Mouse (Mus musculus): ENCODE measurements at regions not wholly inside any gene's neighbourhood (a gene's known extent, or its start where the extent isn't known, plus 50 kb on each side); places are given as distances from the start of the nearest gene placed in this dataset.

DNA sequence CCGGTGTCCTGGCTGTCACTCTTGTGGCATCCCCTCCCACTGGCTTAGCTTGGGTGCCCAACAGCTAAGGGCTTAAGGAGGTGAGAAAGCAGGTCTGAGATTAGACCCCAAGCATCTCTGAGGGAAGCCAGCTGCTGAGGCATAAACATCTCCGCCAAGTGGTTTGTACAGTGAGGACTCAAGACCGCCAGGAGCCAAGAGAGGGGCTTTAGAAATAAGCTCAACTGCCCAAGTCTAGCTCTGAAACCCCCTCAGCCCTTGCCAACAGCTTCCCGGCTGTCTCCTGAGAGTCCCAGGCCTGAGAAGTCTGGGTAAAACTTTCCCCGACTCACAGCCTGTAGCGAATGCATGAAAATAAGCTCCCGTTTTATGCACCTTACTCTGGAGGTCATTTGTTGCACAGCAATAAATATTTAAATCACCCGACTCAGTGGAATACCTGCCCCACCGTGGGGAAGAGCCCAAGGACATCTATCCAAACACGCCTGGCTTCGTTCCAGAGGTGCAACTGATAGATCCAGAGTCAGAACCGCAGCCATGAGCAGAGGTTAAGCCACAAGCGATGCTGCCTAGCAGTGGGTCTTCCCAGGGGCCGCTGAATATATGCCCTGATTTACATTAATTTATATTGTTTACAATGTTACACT lies 100.1 kb upstream of the Slc44a1 start:
- TF ChIP-seq TBP (IDR thresholded peaks at IDR 0.05; ENCODE audit: low read depth, low read length): no peak
- no peak for TF ChIP-seq CHD1 (IDR thresholded peaks at IDR 0.05; ENCODE audit: low read depth, low read length)
- no peak for TF ChIP-seq POLR2A (IDR thresholded peaks at IDR 0.05; ENCODE audit: control insufficient read depth in 1 of 2, insufficient read depth in 1 of 2, low read depth in 1 of 2, low read length in 2 of 2, poor library complexity in 1 of 2)
- no peak for TF ChIP-seq TAL1 (IDR thresholded peaks at IDR 0.05; ENCODE audit: low read length)
- no peak for TF ChIP-seq NELFE (IDR thresholded peaks at IDR 0.05; ENCODE audit: low read depth, low read length)
- no peak for TF ChIP-seq HCFC1 (IDR thresholded peaks at IDR 0.05; ENCODE audit: low read depth, low read length)
- no peak for TF ChIP-seq ELF1 (IDR thresholded peaks at IDR 0.05; ENCODE audit: low read depth, low read length)
- TF ChIP-seq ZKSCAN1 (IDR thresholded peaks at IDR 0.05; ENCODE audit: low read depth, low read length): no peak
- TF ChIP-seq CTCF (IDR thresholded peaks at IDR 0.05 in 2 of 3, conservative IDR thresholded peaks at IDR 0.05 in 1 of 3; ENCODE audit: control insufficient read depth in 1 of 3, insufficient read depth in 1 of 3, low read depth in 2 of 3, low read length in 3 of 3, poor library complexity in 1 of 3, severe bottlenecking in 1 of 3): no peak
